Mouse (Mus musculus): ENCODE results near the gene Hmcn1. TPM values are rescaled to one million over a fixed set of nuclear protein-coding genes. Genes with fewer than 3 reads are reported as not detected.

Hmcn1 gene
- total and polyA plus RNA-seq, 3 experiments = not detected

GRCm38 (mm10) chr1:150802642-150803041 is 190.6 kb downstream of the Hmcn1 start:
- no peak overlapping the region for H3K4me3 ChIP-seq (ENCODE audit: control insufficient read depth in 1 of 2, insufficient read depth in 1 of 2, low read depth in 2 of 2, low read length in 2 of 2)
- no peaks in the 10 kb centered on the region for H3K36me3 ChIP-seq (ENCODE audit: control insufficient read depth in 1 of 2, insufficient read depth in 2 of 2, low read length in 2 of 2)
- H3K9ac ChIP-seq (ENCODE audit: control insufficient read depth, low read depth, low read length, poor library complexity, severe bottlenecking) = no peak overlapping the region
- DNase-seq (ENCODE audit: low read depth, low spot score) = no peak
- TF ChIP-seq MXI1 (IDR thresholded peaks at IDR 0.05; ENCODE audit: low read depth, low read length) (no peak), CTCF (IDR thresholded peaks at IDR 0.05 in 2 of 3, conservative IDR thresholded peaks at IDR 0.05 in 1 of 3; ENCODE audit: control insufficient read depth in 1 of 3, insufficient read depth in 1 of 3, low read depth in 2 of 3, low read length in 3 of 3, poor library complexity in 1 of 3, severe bottlenecking in 1 of 3) (no peak), USF2 (IDR thresholded peaks at IDR 0.05; ENCODE audit: borderline replicate concordance in 1 of 2, insufficient read depth in 1 of 2, low read depth in 1 of 2, low read length in 2 of 2) (no peak), TCF12 (IDR thresholded peaks at IDR 0.05; ENCODE audit: low read depth, low read length) (no peak)
- H3K9me3 ChIP-seq (replicated peaks; ENCODE audit: insufficient read depth, low read length) = no peaks in the 10 kb centered on the region
- no peak overlapping the region for H3K27ac ChIP-seq (ENCODE audit: control insufficient read depth, low read depth, low read length)
- H3K79me2 ChIP-seq (ENCODE audit: control insufficient read depth, insufficient read depth, low read length, poor library complexity) = no peaks in the 10 kb centered on the region
- H3K27me3 ChIP-seq (ENCODE audit: control insufficient read depth in 1 of 2, insufficient read depth in 2 of 2, low read length in 2 of 2) = no peaks in the 10 kb centered on the region
- H3K4me1 ChIP-seq (ENCODE audit: control insufficient read depth in 1 of 2, insufficient read depth in 2 of 2, low read length in 2 of 2) = no peaks in the 10 kb centered on the region

GRCm38 (mm10) chr1:150800611-150801263 is 192.5 kb downstream of the Hmcn1 start:
- no peak for TF ChIP-seq CTCF (IDR thresholded peaks at IDR 0.05 in 2 of 3, conservative IDR thresholded peaks at IDR 0.05 in 1 of 3; ENCODE audit: control insufficient read depth in 1 of 3, insufficient read depth in 1 of 3, low read depth in 2 of 3, low read length in 3 of 3, poor library complexity in 1 of 3, severe bottlenecking in 1 of 3)
- TF ChIP-seq ZKSCAN1 (IDR thresholded peaks at IDR 0.05; ENCODE audit: low read depth, low read length) = no peak
- no peak for TF ChIP-seq POLR2A (IDR thresholded peaks at IDR 0.05; ENCODE audit: control insufficient read depth in 1 of 2, insufficient read depth in 1 of 2, low read depth in 1 of 2, low read length in 2 of 2, poor library complexity in 1 of 2)
- no peak for TF ChIP-seq NRF1 (IDR thresholded peaks at IDR 0.05; ENCODE audit: insufficient read depth, low read depth, low read length, poor library complexity, severe bottlenecking)
- no peak for TF ChIP-seq RAD21 (IDR thresholded peaks at IDR 0.05; ENCODE audit: low read depth, low read length)
- TF ChIP-seq CHD1 (IDR thresholded peaks at IDR 0.05; ENCODE audit: low read depth, low read length) = no peak
- no peak for TF ChIP-seq POLR2AphosphoS5 (IDR thresholded peaks at IDR 0.05; ENCODE audit: borderline replicate concordance, low read depth, low read length)
- no peaks in the 10 kb centered on the region for H3K36me3 ChIP-seq (ENCODE audit: control insufficient read depth in 1 of 2, insufficient read depth in 2 of 2, low read length in 2 of 2)
- H3K79me2 ChIP-seq (ENCODE audit: control insufficient read depth, insufficient read depth, low read length, poor library complexity) = no peaks in the 10 kb centered on the region
- H3K4me1 ChIP-seq (ENCODE audit: control insufficient read depth in 1 of 2, insufficient read depth in 2 of 2, low read length in 2 of 2) = no peaks in the 10 kb centered on the region
- H3K27ac ChIP-seq (ENCODE audit: control insufficient read depth, low read depth, low read length) = no peak overlapping the region
- H3K9ac ChIP-seq (ENCODE audit: control insufficient read depth, low read depth, low read length, poor library complexity, severe bottlenecking) = no peak overlapping the region
- H3K4me3 ChIP-seq (ENCODE audit: control insufficient read depth in 1 of 2, insufficient read depth in 1 of 2, low read depth in 2 of 2, low read length in 2 of 2) = no peak overlapping the region
- no peak for DNase-seq (ENCODE audit: low read depth, low spot score)
- H3K9me3 ChIP-seq (replicated peaks; ENCODE audit: insufficient read depth, low read length) = no peaks in the 10 kb centered on the region
- H3K27me3 ChIP-seq (ENCODE audit: control insufficient read depth in 1 of 2, insufficient read depth in 2 of 2, low read length in 2 of 2) = no peaks in the 10 kb centered on the region

- Histone ChIP-seq H3K36me3 (ENCODE audit: control insufficient read depth in 1 of 2, insufficient read depth in 2 of 2, low read length in 2 of 2) (no peaks in the 10 kb centered on the region), H3K9ac (ENCODE audit: control insufficient read depth, low read depth, low read length, poor library complexity, severe bottlenecking) (no peak overlapping the region), H3K79me2 (ENCODE audit: control insufficient read depth, insufficient read depth, low read length, poor library complexity) (no peaks in the 10 kb centered on the region), H3K9me3 (replicated peaks; ENCODE audit: insufficient read depth, low read length) (no peaks in the 10 kb centered on the region), H3K27ac (ENCODE audit: control insufficient read depth, low read depth, low read length) (no peak overlapping the region), H3K4me1 (ENCODE audit: control insufficient read depth in 1 of 2, insufficient read depth in 2 of 2, low read length in 2 of 2) (no peaks in the 10 kb centered on the region), H3K4me3 (ENCODE audit: control insufficient read depth in 1 of 2, insufficient read depth in 1 of 2, low read depth in 2 of 2, low read length in 2 of 2) (no peak overlapping the region), H3K27me3 (ENCODE audit: control insufficient read depth in 1 of 2, insufficient read depth in 2 of 2, low read length in 2 of 2) (no peaks in the 10 kb centered on the region)
- no peak for DNase-seq (ENCODE audit: low read depth, low spot score)
- TF ChIP-seq MEF2A (IDR thresholded peaks at IDR 0.05; ENCODE audit: extremely low read depth, insufficient replicate concordance, low read depth, low read length, poor library complexity, severe bottlenecking) (no peak), E2F4 (IDR thresholded peaks at IDR 0.05; ENCODE audit: borderline replicate concordance, low read depth, low read length) (no peak), POLR2A (IDR thresholded peaks at IDR 0.05; ENCODE audit: control insufficient read depth in 1 of 2, insufficient read depth in 1 of 2, low read depth in 1 of 2, low read length in 2 of 2, poor library complexity in 1 of 2) (no peak), MAFK (IDR thresholded peaks at IDR 0.05; ENCODE audit: borderline replicate concordance, low read depth, low read length) (no peak), MXI1 (IDR thresholded peaks at IDR 0.05; ENCODE audit: low read depth, low read length) (no peak), NELFE (IDR thresholded peaks at IDR 0.05; ENCODE audit: low read depth, low read length) (no peak), USF1 (IDR thresholded peaks at IDR 0.05; ENCODE audit: low read depth, low read length) (no peak), MYC (IDR thresholded peaks at IDR 0.05; ENCODE audit: low read depth, low read length) (no peak), GABPA (IDR thresholded peaks at IDR 0.05; ENCODE audit: low read depth, low read length) (no peak), HCFC1 (IDR thresholded peaks at IDR 0.05; ENCODE audit: low read depth, low read length) (no peak), TBP (IDR thresholded peaks at IDR 0.05; ENCODE audit: low read depth, low read length) (no peak), EP300 (IDR thresholded peaks at IDR 0.05; ENCODE audit: low read depth in 1 of 2, low read length in 2 of 2) (no peak), JUND (IDR thresholded peaks at IDR 0.05; ENCODE audit: low read depth, low read length) (no peak), MAX (IDR thresholded peaks at IDR 0.05; ENCODE audit: low read length) (no peak), ELF1 (IDR thresholded peaks at IDR 0.05; ENCODE audit: low read depth, low read length) (no peak), USF2 (IDR thresholded peaks at IDR 0.05; ENCODE audit: borderline replicate concordance in 1 of 2, insufficient read depth in 1 of 2, low read depth in 1 of 2, low read length in 2 of 2) (no peak), ZMIZ1 (IDR thresholded peaks at IDR 0.05; ENCODE audit: low read depth, low read length) (no peak)
These were observed 194.6 kb downstream of the Hmcn1 start for GRCm38 (mm10) chr1:150798651-150799050.
